Mouse (Mus musculus): ENCODE measurements around the gene Dhx57. TPM values are rescaled to one million over a fixed set of nuclear protein-coding genes. Genes with fewer than 3 reads are reported as not detected.
"Not testable (repeated sequence)": the region's sequence is repeated elsewhere in the genome, so short reads cannot be mapped to it uniquely, and the experiment has no call there.

Gene Dhx57
- total RNA-seq, 1 experiment from 2014 or later: 17.8 TPM

- DNase-seq: no peak
These were observed 35.9 kb downstream of the Dhx57 start for GRCm38 (mm10) chr17:80254421-80254820.

GRCm38 (mm10) chr17:80252757-80253525 is 37.3 kb downstream of the Dhx57 start:
- DNase-seq: peak; percentile 24

GRCm38 (mm10) chr17:80243116-80243515 is 47.2 kb downstream of the Dhx57 start:
- no peak for DNase-seq

GRCm38 (mm10) chr17:80241594-80241993 is 48.7 kb downstream of the Dhx57 start:
- DNase-seq: no peak

GRCm38 (mm10) chr17:80237475-80237874 is 52.8 kb downstream of the Dhx57 start:
- no peak for DNase-seq

- DNase-seq: no peak
These were observed 53.5 kb downstream of the Dhx57 start for GRCm38 (mm10) chr17:80236805-80237204.

- DNase-seq: no peak
These were observed 54.8 kb downstream of the Dhx57 start for GRCm38 (mm10) chr17:80235477-80235876.

- DNase-seq: no peak
These were observed 55.9 kb downstream of the Dhx57 start for GRCm38 (mm10) chr17:80234376-80234775.

GRCm38 (mm10) chr17:80233844-80234243 is 56.4 kb downstream of the Dhx57 start:
- no peak for DNase-seq

GRCm38 (mm10) chr17:80229396-80229795 is 60.9 kb downstream of the Dhx57 start:
- DNase-seq: peak; percentile 50

- DNase-seq: not testable (repeated sequence)
These were observed 65.1 kb downstream of the Dhx57 start for GRCm38 (mm10) chr17:80225142-80225541.

- DNase-seq: peak; percentile 72
These were observed 65.8 kb downstream of the Dhx57 start, which contains the start of gene Gemin6 for GRCm38 (mm10) chr17:80224326-80225116. TSS of gene Gemin6 (plus strand) at chr17:80224441.

- no peak for DNase-seq
These were observed 66.4 kb downstream of the Dhx57 start for GRCm38 (mm10) chr17:80223829-80224228.

GRCm38 (mm10) chr17:80221890-80222628 is 68.2 kb downstream of the Dhx57 start:
- DNase-seq: no peak

GRCm38 (mm10) chr17:80221202-80221601 is 69.1 kb downstream of the Dhx57 start:
- DNase-seq: no peak

GRCm38 (mm10) chr17:80220131-80220530 is 70.1 kb downstream of the Dhx57 start:
- DNase-seq: no peak

- DNase-seq: not testable (repeated sequence)
These were observed 76.3 kb downstream of the Dhx57 start for GRCm38 (mm10) chr17:80213998-80214397.

GRCm38 (mm10) chr17:80206671-80207581 is 83.3 kb downstream of the Dhx57 start, which contains the start of the genes Srsf7 and Ttc39d:
TSS of gene Srsf7 (minus strand) at chr17:80207307.
TSS of gene Ttc39d (plus strand) at chr17:80207460.
- peak; percentile 96 for DNase-seq

- DNase-seq: peak; percentile 72
These were observed 84.0 kb downstream of the Dhx57 start for GRCm38 (mm10) chr17:80206301-80206670.

- no peak for DNase-seq
These were observed 84.6 kb downstream of the Dhx57 start for GRCm38 (mm10) chr17:80205657-80206056.

GRCm38 (mm10) chr17:80199160-80199778 is 91.0 kb downstream of the Dhx57 start:
- DNase-seq: no peak

Measured in adrenal gland, postnatal 25 days (tissue).